Mouse (Mus musculus) frontal cortex, postnatal 14 days (tissue): ENCODE measurements around the gene Gm26566.

Experiments used
- DNase-seq, 2 experiments: peaks; one replicate each; pipeline ENCODE4 v3.0.0; 2022; ENCODE audit warnings: low spot score in 2 of 2

Gene Gm26566

DNA sequence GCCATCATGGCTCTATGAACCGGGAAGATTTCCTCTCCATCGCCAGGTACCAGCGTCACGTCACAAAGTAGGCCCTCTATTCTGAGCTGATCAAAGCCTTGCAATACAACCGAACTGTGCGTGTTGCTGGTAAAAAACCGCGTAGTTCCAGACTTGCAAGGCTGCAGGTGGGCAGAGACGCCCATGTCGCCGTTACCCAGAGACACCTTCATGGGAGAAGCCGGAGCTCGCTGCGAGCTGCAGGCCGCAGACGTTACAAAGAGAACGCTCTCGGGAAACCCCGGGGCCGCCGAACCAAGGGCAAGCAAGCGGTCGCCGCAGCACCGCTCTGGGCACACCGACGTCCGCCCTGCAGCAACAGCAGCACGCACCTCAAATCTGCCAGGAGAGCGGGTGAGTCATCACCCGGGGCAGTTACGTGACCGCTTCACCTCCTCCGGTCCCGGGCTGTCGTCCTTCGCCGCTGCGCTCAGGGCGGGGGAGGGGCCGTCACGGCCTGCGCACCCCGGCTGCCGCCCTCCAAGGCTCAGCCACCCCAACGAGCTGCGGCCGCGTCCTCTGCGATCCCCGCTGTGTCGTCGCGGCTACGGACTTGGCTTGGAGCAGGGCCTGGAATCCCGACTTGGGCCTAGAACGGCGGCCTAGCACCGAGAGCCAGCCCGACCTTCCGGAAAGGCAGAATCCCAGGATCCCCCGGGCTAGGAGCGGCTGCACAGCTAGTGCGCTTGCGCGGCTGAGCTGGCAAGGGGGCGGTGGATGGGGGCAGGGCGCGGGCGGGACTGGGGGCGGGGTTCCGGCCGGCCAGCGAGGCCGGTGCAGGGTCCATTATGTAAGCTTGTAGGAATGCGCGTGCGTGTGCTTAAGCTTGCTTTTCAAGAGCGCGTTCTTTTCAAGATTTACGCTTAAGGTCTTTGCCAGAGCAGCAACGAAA, at the start of gene Gm26566, which contains the start of gene Klhl9:
Gene Gm26566 (plus strand): TSS at position 15 of the 931 bp plus-strand sequence.
Gene Klhl9 (minus strand): TSS at position 675 of the 931 bp plus-strand sequence.
- DNase-seq, result peak; percentile 78 to 80

DNA sequence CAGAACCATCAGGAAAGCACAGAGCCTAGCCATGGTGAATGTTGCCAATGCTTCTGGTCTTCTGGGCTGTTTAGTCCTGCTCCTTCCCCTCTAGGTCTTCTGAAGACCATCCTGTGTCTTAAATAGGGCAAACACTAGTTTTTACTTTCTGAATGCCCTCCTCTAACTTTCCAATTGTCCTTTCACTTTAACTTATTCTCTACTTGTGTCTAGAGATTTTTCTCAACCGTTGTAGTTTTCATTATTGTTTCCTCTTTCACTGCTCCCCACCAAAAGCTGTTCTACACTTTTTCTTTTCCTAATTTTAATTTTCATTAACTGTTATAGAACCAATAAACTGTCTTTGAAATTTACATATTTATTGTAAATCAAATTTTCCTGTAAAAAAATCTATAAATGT, 44.8 kb upstream of the Gm26566 start, which contains the start of gene Ifna16:
Gene Ifna16 (minus strand): TSS at position 101 of the 400 bp plus-strand sequence.
- DNase-seq, result no peak

DNA sequence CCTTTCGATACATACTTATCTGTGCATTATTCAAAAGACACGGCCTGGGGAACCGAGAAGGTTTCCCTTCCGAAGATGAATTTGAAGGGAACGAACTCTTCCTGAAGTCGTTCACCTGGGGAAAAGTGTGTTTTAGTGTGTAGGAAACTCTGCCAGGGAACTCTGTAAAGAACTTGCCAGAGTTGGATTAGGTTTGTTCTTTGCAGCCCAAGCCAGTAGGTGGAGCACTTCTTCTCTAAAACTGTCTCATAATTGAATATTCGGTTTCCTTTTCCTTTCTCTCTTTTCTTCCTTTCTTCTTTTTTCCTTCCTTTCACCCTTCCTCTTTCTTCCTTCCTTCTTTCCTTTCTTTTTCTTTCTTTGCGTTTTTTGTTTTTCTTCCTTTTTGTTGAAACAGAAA, 41.2 kb upstream of the Gm26566 start:
- DNase-seq, result peak in 1 of 2 experiments; percentile 11

DNA sequence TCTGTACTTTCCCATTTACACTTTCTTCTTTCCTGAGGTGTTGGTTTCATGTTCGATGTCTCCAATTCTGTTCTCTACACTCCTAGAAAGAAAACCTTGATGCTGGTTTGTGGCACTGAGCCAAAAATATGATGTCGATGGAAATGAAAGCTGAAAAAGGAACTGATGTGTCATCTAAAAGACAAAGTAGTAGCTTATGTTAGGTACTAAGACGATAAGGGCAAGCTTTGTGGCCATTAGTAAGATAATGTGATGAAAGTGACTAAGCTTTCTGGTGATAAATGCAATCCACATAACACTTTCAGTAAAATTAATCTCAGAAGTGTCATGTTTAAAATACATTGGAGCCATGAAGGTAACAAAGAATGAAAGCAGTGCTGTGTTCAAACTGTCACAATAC, 40.3 kb upstream of the Gm26566 start:
- DNase-seq, result no peak

DNA sequence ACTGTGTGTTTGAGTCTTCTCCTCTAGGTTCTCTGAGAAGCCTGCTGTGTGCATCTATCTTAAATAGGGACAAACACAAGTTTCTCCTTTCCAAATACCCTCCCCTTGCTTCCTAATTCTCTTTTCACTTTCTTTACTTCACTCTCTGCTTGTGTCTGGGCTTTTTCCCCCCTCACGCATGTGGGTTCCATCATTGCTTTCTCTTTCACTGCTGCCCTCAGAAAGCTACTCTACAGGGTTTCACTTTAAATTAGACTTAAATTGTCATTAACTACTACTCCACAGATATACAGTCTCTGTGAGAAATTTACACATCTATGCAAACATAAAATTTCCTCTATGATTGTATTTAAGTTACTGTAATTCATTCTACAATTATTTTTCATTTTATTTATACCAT, 37.8 kb upstream of the Gm26566 start, which contains the start of gene Ifna2:
Gene Ifna2 (minus strand): TSS at position 101 of the 400 bp plus-strand sequence.
- DNase-seq, result no peak

DNA sequence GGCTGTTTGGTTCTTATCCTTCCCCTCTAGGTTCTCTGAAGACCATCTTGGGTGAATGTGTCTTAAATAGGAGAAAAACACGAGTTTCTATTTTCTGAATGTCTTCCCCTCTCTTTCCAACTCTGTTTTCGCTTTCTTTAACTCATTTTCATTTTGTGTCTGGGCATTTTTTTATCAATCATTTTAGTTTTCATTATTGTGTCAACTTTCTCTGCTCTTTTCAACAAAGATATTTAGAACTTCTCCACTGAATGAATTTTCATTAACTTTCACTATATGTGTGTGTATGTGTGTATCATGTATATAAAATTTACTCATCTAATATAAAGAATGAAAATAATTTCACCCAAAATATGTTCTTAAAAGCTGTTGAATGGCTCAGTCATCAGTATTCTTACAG, 30.3 kb upstream of the Gm26566 start, which contains the start of gene Ifnab:
Gene Ifnab (minus strand): TSS at position 101 of the 400 bp plus-strand sequence.
- DNase-seq, result no peak

DNA sequence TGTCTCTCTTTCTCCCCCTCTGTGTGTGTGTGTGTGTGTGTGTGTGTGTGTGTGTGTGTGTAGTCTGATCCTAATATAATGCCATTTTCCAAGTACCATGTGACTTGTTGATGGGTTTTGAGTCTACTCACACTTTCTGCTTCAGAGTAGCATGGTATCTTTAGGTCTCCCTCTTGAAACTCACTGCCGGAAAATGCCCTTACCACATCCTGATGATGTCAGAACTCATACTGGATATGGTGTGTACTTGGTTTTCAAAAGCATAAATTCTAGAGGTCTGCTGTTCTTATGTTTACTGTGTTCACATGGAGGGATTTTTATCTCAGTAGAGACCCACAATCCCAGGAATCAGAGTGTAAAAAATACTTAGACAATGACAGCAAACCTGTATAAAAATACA, 29.1 kb upstream of the Gm26566 start:
- DNase-seq, result no peak

DNA sequence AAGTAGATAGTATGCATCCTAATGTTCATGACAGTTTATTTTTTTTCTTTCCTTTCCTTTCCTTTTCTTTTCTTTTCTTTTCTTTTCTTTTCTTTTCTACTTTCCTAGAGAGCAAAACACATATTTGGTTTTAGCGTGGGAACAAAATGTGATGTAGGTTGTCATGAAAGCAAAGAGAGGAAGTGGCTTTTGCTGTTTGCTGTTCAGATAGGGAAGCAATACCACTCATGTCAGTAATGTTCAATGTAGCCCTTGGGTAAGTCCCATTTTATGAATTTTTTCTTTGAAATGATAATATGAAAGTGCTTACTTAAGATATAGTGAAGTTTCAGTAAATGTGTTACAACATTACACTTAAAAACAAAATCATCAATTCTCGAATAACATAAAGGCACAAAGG, 28.2 kb upstream of the Gm26566 start:
- DNase-seq, result no peak

DNA sequence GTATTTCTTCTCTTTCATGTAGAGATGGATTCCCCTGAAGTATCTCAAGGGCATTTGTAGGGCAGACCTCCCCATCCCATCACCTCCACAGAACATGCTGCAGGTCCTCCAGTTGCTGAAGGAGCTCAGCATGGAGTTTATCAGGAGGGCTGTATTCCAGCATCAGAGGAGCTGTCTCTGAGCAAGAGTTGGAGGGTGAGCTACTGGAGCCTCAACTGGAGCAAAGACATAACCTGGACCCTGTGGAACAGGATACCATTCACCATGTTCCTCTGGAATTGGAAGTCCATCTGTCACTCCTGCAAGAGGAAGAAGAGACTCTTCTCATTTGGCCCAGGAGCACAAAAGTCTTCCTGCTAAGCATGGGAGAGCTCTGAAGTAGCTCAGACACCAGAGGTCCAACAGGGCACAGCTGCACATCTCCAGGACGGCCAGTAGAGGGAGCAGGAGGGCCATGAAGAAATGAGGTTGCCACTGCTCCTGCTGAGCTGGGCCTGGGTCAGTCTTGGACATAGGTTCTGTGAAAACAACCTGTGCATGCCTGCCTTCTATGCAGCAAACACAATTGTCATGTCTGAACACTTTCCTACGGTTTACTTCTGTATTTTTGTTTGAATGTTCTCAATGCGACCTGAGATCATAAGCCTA, 25.2 kb upstream of the Gm26566 start:
- DNase-seq, result peak; percentile 14 to 51

DNA sequence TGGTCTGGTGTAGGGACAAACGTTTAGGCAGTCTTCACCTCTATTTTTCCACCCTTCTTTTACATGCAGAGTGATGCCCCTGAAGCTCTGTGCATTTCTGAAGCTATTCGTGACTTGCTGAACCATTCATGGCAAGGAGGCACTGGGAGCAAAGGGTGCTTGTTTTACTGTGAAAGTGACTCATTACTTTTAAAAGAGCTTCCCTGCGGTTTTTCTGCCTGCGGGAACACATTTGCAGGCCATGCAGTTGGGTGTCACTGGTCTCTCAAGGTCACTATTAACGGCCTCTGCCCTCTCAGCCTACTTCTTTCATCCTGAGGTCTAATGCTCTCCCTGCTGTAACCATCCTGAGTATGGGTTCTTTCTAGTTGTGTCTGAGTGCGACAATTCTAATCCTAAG, 24.5 kb upstream of the Gm26566 start:
- DNase-seq, result no peak

DNA sequence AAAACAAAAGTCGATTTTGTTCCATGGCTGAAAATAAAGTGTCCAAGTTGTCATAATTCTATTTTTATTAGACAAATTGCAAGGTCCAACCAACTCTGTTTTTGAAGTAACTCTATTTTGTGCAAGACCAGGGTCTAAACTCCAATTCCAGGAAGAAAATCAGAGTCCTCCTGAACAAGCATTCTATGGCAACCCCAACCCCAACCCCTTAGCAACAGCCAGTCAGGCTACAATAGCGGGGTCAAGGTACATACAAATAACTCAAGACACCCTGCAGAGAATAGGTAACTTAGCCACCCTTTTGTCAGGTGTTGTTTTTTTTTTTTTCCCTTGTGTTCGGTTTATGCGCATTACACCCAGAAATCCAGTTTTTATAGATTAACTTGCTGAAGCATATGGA, 23.9 kb upstream of the Gm26566 start:
- no peak for DNase-seq

DNA sequence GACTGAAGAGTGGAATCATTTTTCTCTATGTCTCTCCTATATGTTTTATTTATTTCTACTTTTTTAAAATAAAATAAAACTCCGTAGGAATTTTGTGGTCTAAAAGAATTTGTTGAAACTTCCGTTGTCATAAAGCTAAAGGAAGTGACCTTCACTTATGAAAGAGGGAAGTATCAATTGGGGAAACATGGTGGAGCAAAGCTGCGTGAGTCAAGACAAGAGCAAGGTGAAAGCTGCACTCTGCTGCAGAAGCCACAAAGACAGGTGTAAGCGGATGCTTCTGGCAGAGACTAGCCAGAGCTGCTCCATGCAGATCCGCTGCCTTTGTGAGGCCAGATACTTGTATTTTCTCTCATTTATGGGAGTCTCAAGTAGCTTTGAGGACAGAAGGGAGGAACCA, 22.8 kb upstream of the Gm26566 start:
- no peak for DNase-seq

DNA sequence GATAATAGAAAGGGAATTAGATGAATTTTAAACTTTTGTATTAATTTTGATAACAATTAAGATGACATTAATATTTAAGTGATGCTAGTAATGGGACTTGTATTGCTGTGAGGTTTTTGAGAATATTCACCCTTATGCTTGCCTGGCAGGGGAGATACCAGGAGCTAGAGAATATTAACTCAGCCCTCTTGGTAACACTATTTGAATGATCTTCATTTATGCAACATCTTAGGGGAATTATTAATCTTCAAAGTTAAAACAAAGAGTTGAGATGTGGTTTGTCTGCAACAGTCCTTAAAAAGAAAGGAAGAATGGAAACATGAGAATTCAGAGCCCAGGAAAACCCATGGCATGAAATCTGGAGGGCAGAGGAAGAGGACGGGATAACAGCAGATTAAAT, 22.3 kb upstream of the Gm26566 start:
- no peak for DNase-seq

DNA sequence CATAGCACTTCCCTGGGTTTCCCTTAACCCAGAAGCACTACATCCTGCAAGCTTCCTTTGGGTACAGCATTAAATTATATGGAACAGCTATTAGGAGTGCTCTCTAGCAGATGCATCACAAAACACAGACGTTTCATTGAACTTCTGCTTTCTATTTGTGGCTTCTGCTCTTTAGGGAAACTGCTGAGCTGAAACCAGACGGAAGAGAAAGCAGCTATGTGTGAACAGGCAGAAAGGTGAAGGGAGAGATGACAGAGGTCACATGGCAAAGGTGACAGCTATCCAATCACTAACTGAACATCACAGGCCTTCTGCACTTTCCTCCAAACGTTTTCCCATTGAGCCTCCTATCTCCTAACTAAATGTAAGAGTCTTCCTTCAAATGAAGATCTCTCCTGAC, 15.7 kb upstream of the Gm26566 start:
- no peak for DNase-seq

DNA sequence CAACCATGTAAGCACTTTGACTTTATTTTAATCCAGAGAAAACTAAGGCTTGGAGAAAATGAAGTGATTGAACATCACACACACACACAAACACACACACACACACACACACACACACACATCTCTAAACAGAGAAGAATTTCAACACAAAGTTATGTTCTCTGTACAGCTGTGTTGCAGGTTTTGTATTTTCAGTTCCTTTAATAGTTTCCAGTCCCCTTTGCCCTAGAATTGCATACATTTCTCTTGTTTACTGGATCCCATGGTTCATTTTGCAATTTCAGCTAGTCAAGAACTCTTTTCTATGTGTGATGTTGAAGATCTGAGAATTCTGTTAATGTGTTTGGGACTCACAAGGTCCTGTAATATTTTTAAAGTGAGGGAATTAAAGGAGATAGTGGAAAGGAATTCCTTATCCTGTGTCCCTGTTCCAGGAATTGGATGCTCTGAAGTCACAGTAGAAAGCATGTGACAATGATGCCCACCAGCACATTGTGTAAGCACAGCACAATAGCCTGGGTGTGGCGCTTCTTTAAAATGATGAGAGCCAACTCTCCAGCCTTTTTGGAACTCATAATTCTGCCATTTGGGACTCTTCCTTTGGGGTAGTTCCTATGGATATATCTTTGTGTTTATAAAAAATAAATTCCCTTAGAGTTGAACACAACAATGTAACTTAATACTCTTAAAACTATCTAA, 14.3 kb upstream of the Gm26566 start:
- no peak for DNase-seq

DNA sequence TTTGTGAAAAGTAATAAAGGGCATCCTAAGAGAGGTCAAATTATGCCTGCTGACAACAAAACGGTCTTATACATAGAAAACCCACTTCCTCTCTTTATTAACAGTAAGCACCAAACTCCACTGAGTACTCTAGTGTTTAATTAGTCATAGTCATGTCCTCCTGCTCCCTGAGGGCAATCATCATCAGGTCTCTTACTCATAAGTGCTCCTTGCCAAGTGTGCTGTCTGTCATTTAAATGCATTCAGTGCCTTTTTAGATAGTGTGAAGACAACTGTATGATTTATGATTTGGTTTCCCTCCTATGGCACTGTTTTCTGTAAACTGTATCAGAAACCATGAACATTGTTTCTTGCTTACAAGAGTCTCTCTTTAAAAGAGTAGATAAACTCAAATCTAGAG, 7.3 kb upstream of the Gm26566 start:
- no peak for DNase-seq

DNA sequence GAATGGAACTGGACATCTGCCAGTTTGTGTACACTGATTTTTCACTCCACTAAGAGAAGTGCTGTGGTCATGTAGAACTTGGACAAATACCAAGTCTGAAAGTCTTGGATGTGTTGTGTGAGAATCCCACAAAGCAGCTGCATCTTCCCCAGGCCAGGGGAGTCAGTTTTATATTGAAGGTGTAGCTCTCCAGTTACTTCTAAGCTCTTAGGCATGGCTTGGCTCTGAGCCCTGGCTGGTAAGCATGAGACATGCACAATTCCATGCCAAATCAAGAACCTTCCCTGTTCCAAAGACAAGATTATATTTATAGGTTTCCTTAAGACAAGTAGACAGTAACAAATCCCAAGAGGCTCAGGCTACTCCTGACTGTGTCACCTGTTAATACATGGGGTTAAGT, 6.5 kb upstream of the Gm26566 start:
- DNase-seq, result no peak

DNA sequence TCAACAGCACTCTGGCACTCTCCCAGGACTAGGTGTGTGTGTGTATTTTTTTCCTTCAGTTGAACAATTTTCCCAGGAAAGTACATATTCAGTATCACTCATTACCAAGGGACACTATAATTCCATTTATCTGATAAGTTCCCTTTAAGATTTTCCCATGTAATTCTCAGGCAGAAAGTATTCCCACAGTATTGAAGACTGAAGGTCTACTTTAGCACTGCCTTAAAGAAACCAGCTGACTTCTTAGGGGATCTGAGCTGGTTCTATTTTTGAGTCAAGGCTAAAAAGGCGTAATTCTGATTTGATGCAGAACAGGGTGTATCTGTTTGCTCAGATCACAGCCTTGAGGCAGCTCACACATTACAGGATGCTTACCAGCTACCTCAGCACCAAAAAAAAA, 2.9 kb upstream of the Gm26566 start:
- no peak for DNase-seq

DNA sequence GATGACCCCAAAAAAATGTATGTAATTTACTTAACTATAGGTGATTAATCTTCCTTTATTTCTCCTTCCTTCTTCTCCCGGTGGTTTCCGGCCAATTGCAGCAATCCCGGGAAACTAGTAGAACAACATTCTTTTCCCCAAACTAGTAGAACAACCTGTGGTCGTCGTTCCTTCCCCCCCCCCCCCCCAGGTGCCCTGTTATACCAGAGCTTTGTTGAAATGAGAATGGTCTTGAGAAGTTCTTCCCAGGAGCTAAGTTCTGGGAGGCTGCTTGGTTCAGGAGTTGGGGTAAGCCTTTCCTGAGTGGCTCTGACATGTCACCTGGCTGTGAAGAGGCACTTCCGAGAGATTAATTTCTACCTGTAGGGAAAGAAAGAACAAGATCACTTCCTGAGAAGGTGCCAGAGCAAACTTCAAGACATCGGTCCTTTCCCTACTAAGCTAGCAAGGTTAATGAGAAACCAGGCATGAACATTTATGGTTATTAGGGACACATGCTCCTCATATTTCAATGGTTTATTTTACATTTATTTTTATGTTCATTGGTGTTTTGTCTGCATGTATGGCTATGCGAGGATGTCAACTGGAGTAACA, 2.0 kb downstream of the Gm26566 start:
- no peak for DNase-seq

DNA sequence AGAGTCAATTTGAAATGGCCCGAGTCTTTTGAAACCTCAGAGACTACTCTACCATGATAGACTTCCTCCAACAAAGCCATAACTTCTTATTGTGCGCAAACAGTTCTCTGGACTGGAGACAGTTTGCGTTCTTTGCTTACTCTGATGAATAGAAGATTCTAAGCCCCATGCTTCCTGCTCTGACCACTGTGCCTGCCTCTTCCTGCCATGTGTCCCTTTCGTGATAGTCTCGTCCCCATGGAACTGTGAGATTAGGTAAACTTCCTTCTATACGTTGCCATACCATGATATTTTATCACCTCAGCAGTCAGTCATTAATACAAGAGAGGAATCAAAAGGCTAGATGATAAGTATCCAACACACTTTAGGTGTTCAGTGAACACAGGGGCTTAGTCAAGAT, 5.1 kb downstream of the Gm26566 start:
- no peak for DNase-seq

DNA sequence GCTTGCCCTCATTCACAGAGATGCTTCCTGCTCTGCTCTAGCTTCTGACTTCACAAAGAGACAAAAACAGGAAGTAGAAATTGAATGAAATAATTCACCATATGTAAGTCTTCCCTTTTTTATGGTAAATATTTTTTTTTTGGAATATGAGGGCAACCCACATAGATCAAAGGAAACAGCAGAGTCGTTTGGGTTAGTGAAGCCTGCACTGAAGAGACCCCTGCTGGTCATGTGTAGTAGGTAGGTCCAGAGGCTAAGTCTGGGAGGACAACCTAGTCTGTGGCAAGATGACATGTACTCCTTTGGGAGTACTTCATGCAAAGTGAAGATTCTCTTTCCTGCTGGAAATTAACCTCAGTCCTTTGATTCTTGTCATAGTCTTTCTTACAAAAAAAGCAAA, 5.7 kb downstream of the Gm26566 start:
- DNase-seq, result no peak

DNA sequence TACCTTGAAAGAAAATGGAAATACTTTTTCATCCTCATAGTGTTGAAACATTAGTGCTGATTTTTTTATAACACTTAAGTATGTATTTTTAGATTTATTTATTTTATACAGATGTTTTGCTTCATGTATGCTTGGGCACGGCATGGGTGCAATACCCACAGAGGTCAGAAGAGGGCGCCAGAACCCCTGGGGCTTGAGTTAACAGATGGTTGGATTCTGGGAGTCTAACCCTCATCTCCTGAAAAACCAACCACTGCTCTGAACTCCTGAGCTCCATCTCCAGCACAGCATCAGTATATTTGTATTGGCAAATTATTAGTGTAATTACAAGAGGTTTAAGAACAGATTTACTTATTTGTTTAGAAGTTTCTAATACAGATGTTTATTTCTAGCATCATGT, 16.9 kb downstream of the Gm26566 start:
- peak in 1 of 2 experiments; percentile 48 for DNase-seq
